Mouse (Mus musculus) G1E-ER4 (cell line): Measurements from ENCODE around the gene Cd164. TPM values are rescaled to one million over a fixed set of nuclear protein-coding genes. Genes with fewer than 3 reads are reported as not detected.

Experiments used
- GATA1 ChIP-seq: IDR thresholded peaks from one replicate; pipeline ENCODE4 v1.8.0; 2012; ENCODE audit warnings: low read length, inconsistent platforms
- polyA plus RNA-seq: library from polyadenylated mRNA; stranded (reverse); fragments of >175 nt; gene quantifications from 2 replicates; pipeline ENCODE4 v1.2.3, GENCODE M21; 2012

Gene Cd164
- polyA plus RNA-seq, 1 experiment, result 198 TPM

DNA sequence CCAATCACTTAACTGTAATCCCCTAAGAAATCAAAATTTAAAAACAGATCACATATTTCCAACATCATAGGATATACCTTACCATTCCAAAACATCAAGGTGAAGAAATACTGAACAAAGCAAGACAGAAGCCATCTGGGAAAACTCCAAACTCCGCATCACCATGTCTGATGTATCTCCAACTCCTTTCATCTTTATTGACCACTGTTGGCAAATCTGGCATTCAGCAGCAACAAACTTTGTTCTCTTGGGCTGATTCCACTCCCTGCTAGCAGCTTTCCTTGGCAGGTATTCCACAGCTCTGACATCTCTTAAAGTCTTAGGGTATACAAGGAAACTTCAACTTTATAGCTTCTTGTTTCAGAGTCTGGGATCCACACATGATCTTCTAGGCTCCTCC, 39.2 kb downstream of the Cd164 start:
- no peak for TF ChIP-seq GATA1

DNA sequence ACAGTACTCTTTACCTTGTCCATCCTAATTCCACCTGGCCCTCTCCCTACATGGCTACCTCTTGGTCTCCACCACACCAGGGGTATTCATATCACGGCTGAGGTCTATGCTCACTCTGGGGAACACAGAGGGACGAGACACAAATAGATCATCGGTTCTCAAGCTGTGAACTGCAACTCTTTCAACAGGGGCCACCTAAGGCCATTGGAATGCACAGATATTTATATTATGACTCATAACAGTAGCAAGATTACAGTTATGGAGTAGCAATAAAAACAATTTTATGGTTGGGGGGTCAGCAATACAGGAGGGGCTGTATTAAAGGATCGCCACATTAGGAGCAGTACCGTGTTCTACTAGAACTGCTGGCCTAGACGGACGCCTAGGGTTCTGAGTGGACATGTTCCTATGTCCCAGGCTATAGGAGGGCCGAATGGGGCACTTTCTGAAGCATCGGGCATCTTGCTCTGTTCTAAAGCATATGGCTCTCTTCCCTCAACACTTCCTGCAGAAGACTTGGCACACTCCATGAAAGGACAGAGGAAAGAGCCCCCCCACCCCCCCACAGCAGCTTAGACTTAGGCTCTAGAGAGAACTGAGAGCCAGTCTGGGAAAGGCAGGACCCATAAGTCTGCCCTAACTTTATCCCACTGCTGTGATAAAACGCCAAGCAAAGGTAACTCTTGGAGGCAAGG, 42.6 kb downstream of the Cd164 start:
- no peak for TF ChIP-seq GATA1

DNA sequence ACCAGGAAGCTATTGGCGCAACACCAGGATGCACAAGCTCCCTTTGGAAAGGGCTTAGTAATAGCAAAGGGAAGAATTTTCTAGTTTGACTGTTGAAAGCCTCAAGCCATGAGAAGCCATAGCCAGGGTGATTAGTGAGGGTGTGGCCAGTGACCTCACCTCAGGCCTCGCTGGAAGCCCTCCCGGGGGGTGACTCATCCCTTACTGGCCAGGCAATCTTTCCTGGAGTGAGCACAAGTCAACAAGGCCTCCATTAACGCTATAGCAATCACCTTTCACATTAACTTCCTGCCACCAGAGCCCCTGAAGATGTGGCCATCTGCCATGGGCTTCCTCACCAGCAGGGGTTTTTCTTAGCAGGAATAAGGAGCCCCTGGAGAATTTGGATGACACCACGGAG, 45.9 kb downstream of the Cd164 start:
- no peak for TF ChIP-seq GATA1

GRCm38 (mm10) chr10:41568306-41568705, 49.1 kb downstream of the Cd164 start:
- TF ChIP-seq GATA1, result no peak

GRCm38 (mm10) chr10:41571065-41571464, 51.9 kb downstream of the Cd164 start:
- no peak for TF ChIP-seq GATA1

DNA sequence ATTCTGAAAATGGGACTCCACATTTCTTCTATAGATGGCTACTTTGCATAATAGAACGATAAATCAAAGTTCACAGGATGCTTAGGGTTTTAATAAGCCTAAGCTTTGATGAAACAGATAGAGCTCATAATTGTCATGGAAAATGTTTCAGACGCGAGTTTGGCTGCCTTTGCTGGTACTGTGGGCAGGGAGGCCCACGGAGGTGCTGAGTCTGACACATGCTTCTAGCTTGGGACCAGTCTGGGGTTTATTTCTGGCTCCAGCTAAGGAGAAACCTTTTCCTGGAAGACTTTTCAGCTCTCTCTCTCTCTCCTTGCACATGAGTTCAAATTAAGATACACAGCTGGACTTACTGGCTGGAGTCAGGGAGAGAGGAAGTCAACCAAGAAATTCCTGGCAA, 53.1 kb downstream of the Cd164 start:
- no peak for TF ChIP-seq GATA1

- TF ChIP-seq GATA1, result no peak
Measured at GRCm38 (mm10) chr10:41573190-41573589, 54.0 kb downstream of the Cd164 start.

DNA sequence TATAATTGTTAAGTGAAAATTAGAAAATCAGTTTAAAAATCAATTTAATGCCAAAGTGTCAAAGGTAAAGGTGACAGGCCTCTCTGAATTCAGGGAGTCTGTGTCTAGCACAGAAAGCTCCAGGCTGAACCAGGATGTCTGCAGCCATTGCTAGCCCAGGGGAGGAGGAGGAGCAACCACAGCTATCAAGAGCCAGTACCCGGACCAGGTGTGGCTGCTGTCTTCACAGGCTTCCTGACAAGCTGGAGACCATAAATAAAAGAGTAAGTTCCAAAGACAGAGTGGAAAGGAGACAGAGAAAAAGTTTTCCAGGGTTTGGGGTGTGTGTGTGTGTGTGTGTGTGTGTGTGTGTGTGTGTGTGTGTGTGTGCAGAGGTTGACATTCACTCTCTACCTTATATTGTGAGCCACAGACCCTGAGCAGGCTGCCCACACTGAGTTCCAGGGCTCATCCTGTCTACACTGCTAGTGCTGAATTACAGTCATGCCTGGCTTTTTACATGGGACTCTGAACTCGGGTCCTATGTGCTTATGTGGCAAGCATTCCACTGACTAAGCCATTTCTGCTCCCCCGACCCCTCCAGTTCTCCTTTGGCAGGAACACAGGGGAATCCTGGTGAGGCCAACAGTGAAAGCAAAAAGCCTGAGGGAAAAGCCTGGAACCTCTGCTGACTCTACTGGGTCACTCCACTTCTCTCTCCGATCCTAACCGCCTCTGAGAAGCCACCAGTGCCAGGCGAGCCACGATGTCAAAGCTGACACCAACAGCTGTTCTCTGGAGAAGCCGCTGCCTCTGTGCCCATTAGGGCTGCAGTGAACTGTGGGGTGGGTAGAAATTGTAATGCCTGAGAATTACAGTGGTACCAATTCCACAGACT, 56.5 kb downstream of the Cd164 start:
- no peak for TF ChIP-seq GATA1

GRCm38 (mm10) chr10:41576328-41576833, 57.2 kb downstream of the Cd164 start:
- no peak for TF ChIP-seq GATA1

GRCm38 (mm10) chr10:41578541-41578940, 59.3 kb downstream of the Cd164 start:
- no peak for TF ChIP-seq GATA1

GRCm38 (mm10) chr10:41580441-41580840, 61.2 kb downstream of the Cd164 start:
- TF ChIP-seq GATA1, result no peak

Other genes with a start within 250 kb of the Cd164 start
- gene Fig4, start 216.2 kb upstream of the Cd164 start, polyA plus RNA-seq, result 3.4 and 4.7 TPM in 2 replicates
- gene Ak9, start 215.4 kb upstream of the Cd164 start, polyA plus RNA-seq, result not detected in 2 replicates
- gene Zbtb24, start 69.0 kb upstream of the Cd164 start, polyA plus RNA-seq, result 9.1 and 12.0 TPM in 2 replicates
- 19.3 and 30.2 TPM in 2 replicates for gene Mical1, start 43.1 kb upstream of the Cd164 start, polyA plus RNA-seq
- 10.4 and 15.4 TPM in 2 replicates for gene Smpd2, start 29.0 kb upstream of the Cd164 start, polyA plus RNA-seq
- gene Ppil6, start 29.0 kb upstream of the Cd164 start, polyA plus RNA-seq, result not detected in 2 replicates
- gene Ccdc162, start 197.2 kb downstream of the Cd164 start, polyA plus RNA-seq, result not detected in 2 replicates